Comparison of ENCODE assay signal across 8 mouse cellular contexts in genomic region chr11:97664339-97664665, GRCm38 (mm10). TPM values are rescaled to one million over a fixed set of nuclear protein-coding genes. Genes with fewer than 3 reads are reported as not detected.
A peak's percentile ranks its signal among the peaks of the same experiment; 100 is the strongest.
DNase-seq lines count a peak whose midpoint lies in the region; ATAC-seq and TF ChIP-seq lines count a peak whose summit lies in the region.

No protein-coding gene starts in this region.

- TF ChIP-seq POLR2A in CH12.LX (IDR thresholded peaks at IDR 0.05; ENCODE audit: low read depth, low read length), result no peak

- intact Hi-C loops in heart, postnatal 10 days (cut with DNase I), result loop anchor here (5.0 kb wide), 1 partner anchor 33 kb away; no protein-coding TSS in a partner anchor

- H3K4me2 ChIP-seq in heart, embryonic 12.5 days, result peak overlapping the region; percentile 76
- peak overlapping the region; percentile 85 for H3K4me2 ChIP-seq in CH12.LX (ENCODE audit: insufficient read depth, low read depth, poor library complexity, severe bottlenecking)
- peak overlapping the region; percentile 89 for H3K4me2 ChIP-seq in forebrain, embryonic 12.5 days
- H3K4me2 ChIP-seq in liver, embryonic 15.5 days, result peak overlapping the region; percentile 75

- peaks cover 35% of the 10 kb centered on the region for H3K36me3 ChIP-seq in heart, embryonic 12.5 days
- H3K36me3 ChIP-seq in CH12.LX (replicated peaks in 1 of 2; ENCODE audit: control insufficient read depth in 1 of 2, insufficient read depth in 1 of 2, low read length in 1 of 2), result peaks cover 39 to 46% of the 10 kb centered on the region in 2 experiments
- H3K36me3 ChIP-seq in forebrain, embryonic 12.5 days (replicated peaks), result peaks cover 37% of the 10 kb centered on the region
- H3K36me3 ChIP-seq in liver, embryonic 15.5 days (replicated peaks), result no peaks in the 10 kb centered on the region

- peaks cover 44% of the 10 kb centered on the region for H3K79me2 ChIP-seq in CH12.LX (replicated peaks; ENCODE audit: control insufficient read depth, extremely low read depth, insufficient read depth, poor library complexity, severe bottlenecking)

- H3K27ac ChIP-seq in heart, embryonic 12.5 days (ENCODE audit: poor library complexity, severe bottlenecking), result peak overlapping the region; percentile 94
- H3K27ac ChIP-seq in CH12.LX (ENCODE audit: insufficient read depth, low read depth), result peak overlapping the region; percentile 51; the same call in 1 of the 2 replicates
- peak overlapping the region; percentile 90 for H3K27ac ChIP-seq in forebrain, embryonic 12.5 days
- H3K27ac ChIP-seq in liver, embryonic 15.5 days (replicated peaks), result no peak overlapping the region

- no peak for ATAC-seq in heart, embryonic 12.5 days (ENCODE audit: insufficient number of reproducible peaks, low FRiP score)
- no peak for ATAC-seq in forebrain, embryonic 12.5 days (ENCODE audit: low FRiP score)
- no peak for ATAC-seq in liver, embryonic 15.5 days (ENCODE audit: insufficient read depth)

- no peak for TF ChIP-seq EP300 in CH12.LX (IDR thresholded peaks at IDR 0.05; ENCODE audit: low read length)

- no peak for TF ChIP-seq CTCF in CH12.LX (conservative IDR thresholded peaks at IDR 0.05 in 1 of 2, IDR thresholded peaks at IDR 0.05 in 1 of 2; ENCODE audit: low read depth in 2 of 2, low read length in 2 of 2)

- no peaks in the 10 kb centered on the region for H3K9me3 ChIP-seq in heart, embryonic 12.5 days (replicated peaks)
- peaks cover 5% of the 10 kb centered on the region for H3K9me3 ChIP-seq in CH12.LX (replicated peaks; ENCODE audit: low read length)
- no peaks in the 10 kb centered on the region for H3K9me3 ChIP-seq in forebrain, embryonic 12.5 days
- H3K9me3 ChIP-seq in liver, embryonic 15.5 days (replicated peaks), result no peaks in the 10 kb centered on the region

- DNase-seq in heart, postnatal 10 days, result no peak
- DNase-seq in CH12.LX (ENCODE audit: extremely low read depth), result no peak
- no peak for DNase-seq in retina, postnatal 1 day
- no peak for DNase-seq in thymus, postnatal 36 days
- no peak for DNase-seq in lung, postnatal 14 days

- peaks cover 58% of the 10 kb centered on the region for H3K4me1 ChIP-seq in heart, embryonic 12.5 days (replicated peaks)
- H3K4me1 ChIP-seq in CH12.LX (ENCODE audit: control insufficient read depth in 1 of 2, insufficient read depth in 2 of 2), result peaks cover 9 to 27% of the 10 kb centered on the region in 2 experiments
- peaks cover 59% of the 10 kb centered on the region for H3K4me1 ChIP-seq in forebrain, embryonic 12.5 days
- peaks cover 35% of the 10 kb centered on the region for H3K4me1 ChIP-seq in liver, embryonic 15.5 days (replicated peaks)

- H3K27me3 ChIP-seq in heart, embryonic 12.5 days (replicated peaks), result no peaks in the 10 kb centered on the region
- no peaks in the 10 kb centered on the region for H3K27me3 ChIP-seq in CH12.LX (replicated peaks)
- H3K27me3 ChIP-seq in forebrain, embryonic 12.5 days, result peaks cover 23% of the 10 kb centered on the region
- peaks cover 82% of the 10 kb centered on the region for H3K27me3 ChIP-seq in liver, embryonic 15.5 days

- 0% methylated on average over 6 of the region's 8 CpGs for WGBS in heart, embryonic 12.5 days
- WGBS in forebrain, embryonic 12.5 days, result under 1% methylated on average over 6 of the region's 8 CpGs
- 2% methylated on average over 6 of the region's 8 CpGs for WGBS in liver, embryonic 15.5 days (ENCODE audit: insufficient replicate concordance)

- TF ChIP-seq RAD21 in CH12.LX (IDR thresholded peaks at IDR 0.05; ENCODE audit: low read depth, low read length), result no peak

- dilution Hi-C loops in CH12.LX (cut with MboI; ENCODE audit: extremely low pct_ligation_motif_present, extremely low pct_unique_long_range_greater_than_20kb, low sequenced_read_pairs), result no loop called here

- peak overlapping the region; percentile 90 for H3K9ac ChIP-seq in heart, embryonic 12.5 days
- H3K9ac ChIP-seq in CH12.LX (ENCODE audit: insufficient read depth, low read depth), result peak overlapping the region; percentile 89
- H3K9ac ChIP-seq in forebrain, embryonic 12.5 days, result peak overlapping the region; percentile 94
- H3K9ac ChIP-seq in liver, embryonic 15.5 days, result no peak overlapping the region

- peak overlapping the region; percentile 93 for H3K4me3 ChIP-seq in heart, embryonic 12.5 days
- peak overlapping the region; percentile 82 to 96 (median 82) for H3K4me3 ChIP-seq in CH12.LX (replicated peaks in 1 of 3; ENCODE audit: low read depth in 2 of 3, low read length in 2 of 3, poor library complexity in 1 of 3)
- H3K4me3 ChIP-seq in forebrain, embryonic 12.5 days (replicated peaks), result peak overlapping the region; percentile 95
- H3K4me3 ChIP-seq in liver, embryonic 15.5 days (replicated peaks), result peak overlapping the region; percentile 60

- in situ Hi-C loops in CH12.LX (cut with MboI; ENCODE audit: low pct_ligation_motif_present, low pct_unique_long_range_greater_than_20kb, low sequenced_read_pairs), result no loop called here

TF ChIP-seq in CH12.LX, 34 proteins besides CTCF, POLR2A, EP300 and RAD21 (continues in another document):
- peak; percentile 16; the same call in 1 of the 2 replicates for TF ChIP-seq MXI1 (IDR thresholded peaks at IDR 0.05; ENCODE audit: low read depth, low read length)
- TF ChIP-seq CHD1 (IDR thresholded peaks at IDR 0.05; ENCODE audit: low read depth, low read length), result no peak
- TF ChIP-seq ETS1 (conservative IDR thresholded peaks at IDR 0.05; ENCODE audit: low read depth, low read length), result no peak
- no peak for TF ChIP-seq SMC3 (IDR thresholded peaks at IDR 0.05; ENCODE audit: low read depth, low read length)
- TF ChIP-seq NELFE (IDR thresholded peaks at IDR 0.05; ENCODE audit: low read depth, low read length), result no peak
- TF ChIP-seq MYC (IDR thresholded peaks at IDR 0.05; ENCODE audit: low read depth, low read length), result no peak
- no peak for TF ChIP-seq POLR2AphosphoS2 (IDR thresholded peaks at IDR 0.05; ENCODE audit: low read depth, low read length)
- TF ChIP-seq ZMIZ1 (IDR thresholded peaks at IDR 0.05; ENCODE audit: low read depth, low read length), result no peak
- no peak for TF ChIP-seq IRF4 (IDR thresholded peaks at IDR 0.05; ENCODE audit: low read depth, low read length)
- TF ChIP-seq NRF1 (IDR thresholded peaks at IDR 0.05; ENCODE audit: low read depth, low read length), result no peak
- no peak for TF ChIP-seq HCFC1 (IDR thresholded peaks at IDR 0.05; ENCODE audit: low read depth, low read length)
- TF ChIP-seq MAZ (IDR thresholded peaks at IDR 0.05; ENCODE audit: low read depth, low read length), result no peak
- no peak for TF ChIP-seq ZNF384 (IDR thresholded peaks at IDR 0.05; ENCODE audit: low read depth, low read length)
- no peak for TF ChIP-seq ELF1 (IDR thresholded peaks at IDR 0.05; ENCODE audit: low read depth, low read length)
- peak; percentile 49; the same call in 1 of the 2 replicates for TF ChIP-seq BHLHE40 (IDR thresholded peaks at IDR 0.05; ENCODE audit: low read depth, low read length)
- TF ChIP-seq SIN3A (IDR thresholded peaks at IDR 0.05; ENCODE audit: low read length), result peak; percentile 12; the same call in 1 of the 2 replicates
- TF ChIP-seq TCF12 (IDR thresholded peaks at IDR 0.05; ENCODE audit: low read depth, low read length), result no peak

RNA-seq across cellular contexts. Expression of gene Mllt6, which starts 1.1 kb away (rescaled TPM):
- polyA plus RNA-seq in heart, embryonic 12.5 days (2016; fragmentation: Nextera tagmentation; extraction: Ambion mirVana), result 1.8 and 2.2 TPM in 2 replicates
- total RNA-seq in heart, postnatal 10 days (2021), result 10 to 100 TPM; 55.8 to 61.7 TPM
- total RNA-seq in CH12.LX (2012; rRNA removed) (50.7 and 55.6 TPM in 2 replicates), CH12.LX (2014; rRNA removed) (24.3 and 25.3 TPM in 2 replicates)
- polyA plus RNA-seq in CH12.LX (2012; ENCODE audit: insufficient read length, low read depth), result 38.3 and 43.0 TPM in 2 replicates
- polyA plus RNA-seq in forebrain, embryonic 12.5 days (2016; fragmentation: Nextera tagmentation; extraction: Ambion mirVana), result 3.3 and 3.7 TPM in 2 replicates
- polyA plus RNA-seq in liver, embryonic 15.5 days (2015; fragmentation: Nextera tagmentation; extraction: Ambion mirVana), result 0.16 and 0.20 TPM in 2 replicates

RNA-seq across cellular contexts. Expression of gene Cisd3, which starts 21.3 kb away (rescaled TPM):
- polyA plus RNA-seq in heart, embryonic 12.5 days (2016; fragmentation: Nextera tagmentation; extraction: Ambion mirVana), result 40.5 and 44.8 TPM in 2 replicates
- total RNA-seq in heart, postnatal 10 days (2021), result 100 to 1,000 TPM; 120 TPM
- total RNA-seq in CH12.LX (2012; rRNA removed) (141 and 157 TPM in 2 replicates), CH12.LX (2014; rRNA removed) (63.8 and 66.1 TPM in 2 replicates)
- 169 and 221 TPM in 2 replicates for polyA plus RNA-seq in CH12.LX (2012; ENCODE audit: insufficient read length, low read depth)
- polyA plus RNA-seq in forebrain, embryonic 12.5 days (2016; fragmentation: Nextera tagmentation; extraction: Ambion mirVana), result 13.2 and 14.9 TPM in 2 replicates
- polyA plus RNA-seq in liver, embryonic 15.5 days (2015; fragmentation: Nextera tagmentation; extraction: Ambion mirVana), result 11.4 and 12.3 TPM in 2 replicates

RNA-seq across cellular contexts. Expression of gene Epop, which starts 34.8 kb away (rescaled TPM):
- 2.0 and 2.5 TPM in 2 replicates for polyA plus RNA-seq in heart, embryonic 12.5 days (2016; fragmentation: Nextera tagmentation; extraction: Ambion mirVana)
- 1 to 10 TPM in 1 of 2 experiments, under 1 TPM in 1; 0.57 to 1.0 TPM for total RNA-seq in heart, postnatal 10 days (2021)
- total RNA-seq in CH12.LX (2012; rRNA removed) (4.2 and 5.0 TPM in 2 replicates), CH12.LX (2014; rRNA removed) (1.7 and 2.1 TPM in 2 replicates)
- 8.3 and 8.4 TPM in 2 replicates for polyA plus RNA-seq in CH12.LX (2012; ENCODE audit: insufficient read length, low read depth)
- polyA plus RNA-seq in forebrain, embryonic 12.5 days (2016; fragmentation: Nextera tagmentation; extraction: Ambion mirVana), result 10.0 and 11.9 TPM in 2 replicates
- 0.39 and 0.40 TPM in 2 replicates for polyA plus RNA-seq in liver, embryonic 15.5 days (2015; fragmentation: Nextera tagmentation; extraction: Ambion mirVana)

RNA-seq across cellular contexts. Expression of gene Pcgf2, which starts 36.0 kb away (rescaled TPM):
- 11.0 and 12.3 TPM in 2 replicates for polyA plus RNA-seq in heart, embryonic 12.5 days (2016; fragmentation: Nextera tagmentation; extraction: Ambion mirVana)
- total RNA-seq in heart, postnatal 10 days (2021), result 10 to 100 TPM; 21.4 to 21.7 TPM
- total RNA-seq in CH12.LX (2012; rRNA removed), result 5.6 and 7.9 TPM in 2 replicates
- 0.81 and 0.99 TPM in 2 replicates for total RNA-seq in CH12.LX (2014; rRNA removed)
- polyA plus RNA-seq in CH12.LX (2012; ENCODE audit: insufficient read length, low read depth), result 16.3 and 19.5 TPM in 2 replicates
- polyA plus RNA-seq in forebrain, embryonic 12.5 days (2016; fragmentation: Nextera tagmentation; extraction: Ambion mirVana), result 24.2 TPM in 2 replicates
- 1.4 and 2.7 TPM in 2 replicates for polyA plus RNA-seq in liver, embryonic 15.5 days (2015; fragmentation: Nextera tagmentation; extraction: Ambion mirVana)

RNA-seq across cellular contexts. Expression of gene Psmb3, which starts 38.9 kb away (rescaled TPM):
- polyA plus RNA-seq in heart, embryonic 12.5 days (2016; fragmentation: Nextera tagmentation; extraction: Ambion mirVana), result 342 and 374 TPM in 2 replicates
- 100 to 1,000 TPM; 184 to 186 TPM for total RNA-seq in heart, postnatal 10 days (2021)
- total RNA-seq in CH12.LX (2012; rRNA removed) (863 and 969 TPM in 2 replicates), CH12.LX (2014; rRNA removed) (1,070 and 1,251 TPM in 2 replicates)
- polyA plus RNA-seq in CH12.LX (2012; ENCODE audit: insufficient read length, low read depth), result 560 and 594 TPM in 2 replicates
- 457 TPM in 2 replicates for polyA plus RNA-seq in forebrain, embryonic 12.5 days (2016; fragmentation: Nextera tagmentation; extraction: Ambion mirVana)
- 236 and 247 TPM in 2 replicates for polyA plus RNA-seq in liver, embryonic 15.5 days (2015; fragmentation: Nextera tagmentation; extraction: Ambion mirVana)
